Mouse (Mus musculus) olfactory bulb, adult 2 months (tissue): ENCODE measurements at regions not wholly inside any gene's neighbourhood (a gene's known extent, or its start where the extent isn't known, plus 50 kb on each side); places are given as distances from the start of the nearest gene placed in this dataset.
A peak's percentile ranks its signal among the peaks of the same experiment; 100 is the strongest.

Source experiments
- H3K27ac ChIP-seq: fragments of 200-500 bp; 2 replicates; pipeline ENCODE4 v1.5.1; 2012; ENCODE audit warnings: low read depth, low read length; ENCODE audit not compliant: insufficient read depth
- H3K4me1 ChIP-seq: fragments of 200-500 bp; 2 replicates; pipeline ENCODE4 v1.6.1; 2012; ENCODE audit warnings: low read length; ENCODE audit not compliant: control insufficient read depth, insufficient read depth
- H3K4me3 ChIP-seq: fragments of 200-500 bp; 2 replicates; pipeline ENCODE4 v1.5.1; 2012; ENCODE audit warnings: mild to moderate bottlenecking, low read depth, low read length, moderate library complexity; ENCODE audit not compliant: insufficient read depth
- CTCF ChIP-seq: fragments of 200-500 bp; IDR thresholded peaks from 2 replicates; pipeline ENCODE4 v1.5.1; 2012; ENCODE audit warnings: low read depth, mild to moderate bottlenecking, low read length, moderate library complexity; ENCODE audit not compliant: insufficient read depth
- POLR2A ChIP-seq: fragments of 200-500 bp; IDR thresholded peaks from 2 replicates; pipeline ENCODE4 v1.6.1; 2012; ENCODE audit warnings: mild to moderate bottlenecking, low read depth, low read length, moderate library complexity; ENCODE audit not compliant: insufficient read depth
- WGBS: fragments of 180-500 bp; shearing (Covaris S2); methylation state at CpG from one replicate; pipeline ENCODE4 v1.1.7; 2018; 5-methylcytosine and 5-hydroxymethylcytosine counted together

DNA sequence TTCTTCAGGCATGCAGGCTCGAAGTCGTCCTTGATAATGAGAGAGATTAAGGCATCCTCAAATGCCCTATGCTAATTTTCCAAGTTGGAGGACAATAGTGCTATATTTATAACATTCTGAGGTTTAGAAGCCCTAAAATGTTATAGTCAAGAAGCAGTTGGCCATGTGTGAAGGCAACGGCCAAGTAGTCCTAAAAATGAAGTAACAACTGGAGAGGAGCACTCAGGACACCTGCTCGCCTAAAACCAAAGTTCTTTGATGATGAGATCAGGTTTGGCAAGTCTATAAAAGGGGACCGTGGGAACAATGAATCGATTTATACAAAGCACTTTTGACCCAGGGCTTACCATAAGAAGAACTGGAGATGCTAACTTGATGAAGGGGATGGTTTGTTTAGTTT lies 237.4 kb upstream of the Ppp2r3a start:
- Histone ChIP-seq H3K4me1 (no peaks in the 10 kb centered on the region), H3K27ac (no peak overlapping the region), H3K4me3 (no peak overlapping the region)
- 61% methylated on average over 6 of the region's 6 CpGs for WGBS
- TF ChIP-seq POLR2A (no peak), CTCF (no peak)

DNA sequence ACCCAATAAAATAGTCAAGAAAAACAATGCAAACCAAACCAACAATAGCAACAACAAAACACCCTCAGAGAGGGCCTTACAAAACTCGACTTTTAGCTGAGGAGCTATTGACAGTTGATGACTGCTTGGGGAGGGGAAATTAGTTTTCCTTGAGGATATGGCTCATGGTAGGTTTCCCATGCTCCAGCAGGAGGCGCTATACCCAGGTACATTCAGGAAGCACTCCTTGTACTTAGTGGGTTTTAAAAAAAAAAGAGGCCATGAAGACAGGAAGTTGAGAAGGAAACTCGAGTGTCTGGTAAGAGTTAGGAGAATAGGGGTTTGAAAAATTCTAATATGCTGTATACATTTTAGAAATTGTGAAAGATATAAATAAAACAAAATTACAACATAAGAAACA lies 224.6 kb upstream of the Ppp2r3a start:
- TF ChIP-seq CTCF: no peak
- no peak for TF ChIP-seq POLR2A
- no peak overlapping the region for H3K4me3 ChIP-seq
- H3K27ac ChIP-seq: no peak overlapping the region
- WGBS: 73% methylated on average over 3 of the region's 3 CpGs
- peaks cover 7% of the 10 kb centered on the region for H3K4me1 ChIP-seq

DNA sequence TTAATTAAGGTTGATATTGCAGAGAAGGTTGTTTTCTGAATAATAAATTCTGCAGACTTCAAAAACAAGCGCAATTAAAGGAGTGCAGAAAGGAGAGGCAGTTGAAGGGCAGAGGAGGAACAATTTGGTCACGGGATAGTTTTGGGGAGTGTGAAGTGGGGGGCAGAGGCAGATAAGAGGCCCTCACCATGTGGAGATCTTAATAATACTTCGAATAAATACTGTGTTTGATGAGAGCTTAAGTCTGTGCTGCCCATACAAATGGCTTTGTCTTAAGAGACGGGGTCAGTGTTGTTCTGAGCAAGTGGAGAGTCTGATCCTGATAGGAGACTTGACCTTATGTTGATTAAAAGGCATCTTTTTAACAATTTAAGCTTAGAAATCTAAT lies 221.5 kb upstream of the Ppp2r3a start:
- Histone ChIP-seq H3K4me1 (peaks cover 7% of the 10 kb centered on the region), H3K27ac (no peak overlapping the region), H3K4me3 (no peak overlapping the region)
- WGBS: 64% methylated on average over 4 of the region's 4 CpGs
- TF ChIP-seq CTCF (no peak), POLR2A (no peak)

GRCm38 (mm10) chr9:101472101-101473073 lies 220.8 kb upstream of the Ppp2r3a start:
- TF ChIP-seq CTCF: no peak
- no peak for TF ChIP-seq POLR2A
- Histone ChIP-seq H3K27ac (peak overlapping the region; percentile 18; the same call in 1 of the 2 replicates), H3K4me3 (no peak overlapping the region), H3K4me1 (peaks cover 7% of the 10 kb centered on the region)
- WGBS: 34% methylated on average over 8 of the region's 8 CpGs

- Histone ChIP-seq H3K4me1 (peaks cover 7% of the 10 kb centered on the region), H3K4me3 (no peak overlapping the region), H3K27ac (no peak overlapping the region)
- no peak for TF ChIP-seq CTCF
- 40% methylated on average over 3 of the region's 3 CpGs for WGBS
Measured at GRCm38 (mm10) chr9:101471665-101472064, 220.1 kb upstream of the Ppp2r3a start.

DNA sequence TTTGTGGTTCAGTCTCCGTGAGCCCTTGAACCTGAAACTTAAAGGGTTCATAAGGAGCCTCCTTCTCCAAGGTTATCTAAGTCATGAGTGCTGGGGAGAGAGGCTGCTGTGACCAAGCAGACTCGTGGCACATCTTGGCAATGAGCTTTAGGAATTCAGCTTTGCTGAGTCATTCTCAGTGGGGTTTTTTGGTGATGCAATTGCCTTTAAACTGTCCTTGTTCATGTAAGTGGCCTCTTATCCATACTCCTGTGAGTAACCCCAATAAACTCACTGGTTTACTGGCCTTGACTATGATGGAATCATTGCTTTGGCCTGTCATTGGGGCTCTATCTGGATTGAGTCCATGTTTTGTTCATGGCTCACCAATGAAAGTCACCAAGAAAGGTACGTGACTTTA lies 218.2 kb upstream of the Ppp2r3a start:
- H3K4me1 ChIP-seq: peaks cover 13% of the 10 kb centered on the region
- WGBS: 83% methylated on average over 3 of the region's 3 CpGs
- no peak overlapping the region for H3K4me3 ChIP-seq
- no peak for TF ChIP-seq POLR2A
- TF ChIP-seq CTCF: no peak
- H3K27ac ChIP-seq: no peak overlapping the region

DNA sequence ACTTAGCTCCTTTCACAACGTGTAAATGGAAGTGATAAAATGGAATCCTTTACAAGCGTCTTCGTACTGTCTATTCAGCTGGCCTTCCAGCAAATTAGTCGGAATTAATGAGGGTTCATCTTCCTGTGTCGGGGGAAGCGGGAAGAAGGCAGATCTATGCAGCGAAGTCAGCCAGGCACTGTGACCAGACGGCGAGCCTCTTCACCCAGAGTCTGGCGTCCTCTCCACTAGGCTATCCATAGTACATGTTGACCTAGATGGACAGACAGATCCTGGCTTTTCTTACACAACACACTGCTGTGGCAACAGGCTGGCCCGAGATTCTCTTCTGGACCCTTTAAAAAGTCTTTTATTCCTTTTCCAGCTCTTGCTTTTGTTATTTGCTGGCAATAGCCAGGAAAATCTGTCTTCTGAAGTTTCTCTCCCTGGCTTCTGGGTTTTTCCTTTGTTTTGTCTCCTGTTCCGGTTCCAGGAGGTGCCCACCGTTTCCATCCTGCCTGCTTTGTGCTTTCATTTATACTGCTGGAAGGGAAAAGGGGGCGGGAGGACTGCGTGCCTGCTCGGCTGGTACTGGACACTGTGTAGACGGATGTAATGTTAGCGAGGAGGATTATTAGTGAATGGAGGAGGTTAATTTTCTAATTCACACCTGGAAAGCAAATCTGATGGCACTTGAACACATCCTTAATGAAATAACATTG lies 213.3 kb upstream of the Ppp2r3a start:
- 63% methylated on average over 18 of the region's 18 CpGs for WGBS
- no peak overlapping the region for H3K27ac ChIP-seq
- H3K4me1 ChIP-seq: peaks cover 27% of the 10 kb centered on the region
- TF ChIP-seq POLR2A (no peak), CTCF (no peak)
- no peak overlapping the region for H3K4me3 ChIP-seq

GRCm38 (mm10) chr9:101458947-101459627 lies 207.5 kb upstream of the Ppp2r3a start:
- peaks cover 17% of the 10 kb centered on the region for H3K4me1 ChIP-seq
- no peak overlapping the region for H3K27ac ChIP-seq
- TF ChIP-seq POLR2A (no peak), CTCF (no peak)
- no peak overlapping the region for H3K4me3 ChIP-seq
- WGBS: 75% methylated on average over 11 of the region's 11 CpGs
